Mouse (Mus musculus) CD4-positive, CD25-positive, alpha-beta regulatory T cell, adult 2 months (primary cell): ENCODE results near the gene Gsto2.
"Not testable (repeated sequence)": the region's sequence is repeated elsewhere in the genome, so short reads cannot be mapped to it uniquely, and the experiment has no call there.

Experiments used
- DNase-seq: peaks from one replicate; pipeline ENCODE4 v3.0.0-alpha.2; 2012; ENCODE audit warnings: low read depth, low spot score

The Gsto2 gene

GRCm38 (mm10) chr19:47865353-47865947 lies at the start of gene Gsto2:
Gene Gsto2 (plus strand): TSS chr19:47865534.
- DNase-seq = peak; percentile 97

GRCm38 (mm10) chr19:47817692-47818091 lies 47.6 kb upstream of the Gsto2 start:
- DNase-seq = no peak

GRCm38 (mm10) chr19:47820832-47821493 lies 44.4 kb upstream of the Gsto2 start:
- DNase-seq = peak; percentile 80

DNA sequence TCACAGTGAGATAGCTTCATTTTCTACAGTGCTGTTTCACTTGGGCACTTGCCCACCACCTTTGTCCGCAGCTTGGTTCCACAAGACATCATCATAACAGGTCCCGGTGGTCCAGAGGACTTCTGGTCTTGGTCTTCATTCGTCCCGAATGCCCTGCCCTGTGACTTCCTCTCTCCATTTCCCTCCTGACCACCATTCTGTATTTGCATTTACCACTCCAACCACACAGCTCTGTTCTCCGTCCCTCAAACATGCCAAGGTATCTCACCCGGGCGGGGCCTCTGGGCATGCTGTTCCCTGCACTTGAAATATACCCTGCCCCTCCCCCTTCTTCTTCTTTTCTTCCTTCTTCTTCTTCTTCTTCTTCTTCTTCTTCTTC lies 43.9 kb upstream of the Gsto2 start:
- peak; percentile 22 for DNase-seq

- DNase-seq = peak; percentile 28
Measured at GRCm38 (mm10) chr19:47822143-47822796, 43.1 kb upstream of the Gsto2 start.

DNA sequence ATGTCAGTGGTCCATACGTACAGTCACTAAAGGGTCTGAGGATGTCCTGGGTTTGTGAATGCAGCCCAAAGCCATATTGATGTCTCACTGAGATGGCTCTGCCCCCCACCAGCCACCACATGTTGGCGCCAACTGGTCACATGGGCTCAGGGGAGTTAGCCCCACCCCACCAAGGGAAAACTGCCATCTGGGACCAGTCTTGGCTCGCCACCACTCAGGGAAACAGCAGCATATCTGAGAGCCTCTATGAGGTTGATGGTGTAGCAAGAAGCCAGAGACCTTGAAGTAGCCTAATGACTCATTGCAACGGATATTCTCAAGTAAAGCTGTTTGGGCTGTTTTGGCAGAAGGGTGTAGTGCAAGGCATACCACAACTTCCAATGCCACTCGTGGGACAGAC lies 41.3 kb upstream of the Gsto2 start:
- DNase-seq = no peak

DNA sequence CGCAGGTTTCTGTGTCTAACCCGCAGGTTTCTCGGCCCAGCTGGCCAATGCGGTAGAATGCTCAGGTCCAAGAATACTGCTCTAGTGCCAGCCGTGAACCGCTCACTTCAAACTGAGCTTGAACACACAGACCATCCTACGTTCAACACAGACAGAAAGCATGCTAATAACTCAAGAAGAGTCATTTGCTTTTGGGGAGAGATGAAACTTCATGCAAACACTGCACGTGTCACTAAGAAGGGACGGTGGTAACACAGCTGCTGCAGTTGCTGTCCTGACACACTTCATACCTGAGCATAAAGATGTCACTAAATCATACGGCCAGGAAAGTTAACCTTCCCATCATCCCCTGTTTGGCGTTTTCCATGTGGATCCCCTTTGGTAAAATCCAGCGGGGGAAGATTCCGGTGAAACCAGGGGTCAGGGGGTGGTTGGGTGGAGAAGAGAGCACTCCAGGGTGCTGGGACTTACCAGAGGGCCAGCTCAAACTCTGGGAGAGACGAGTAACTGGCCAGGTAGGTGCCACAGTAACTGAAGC lies 35.4 kb upstream of the Gsto2 start:
- DNase-seq = no peak

DNA sequence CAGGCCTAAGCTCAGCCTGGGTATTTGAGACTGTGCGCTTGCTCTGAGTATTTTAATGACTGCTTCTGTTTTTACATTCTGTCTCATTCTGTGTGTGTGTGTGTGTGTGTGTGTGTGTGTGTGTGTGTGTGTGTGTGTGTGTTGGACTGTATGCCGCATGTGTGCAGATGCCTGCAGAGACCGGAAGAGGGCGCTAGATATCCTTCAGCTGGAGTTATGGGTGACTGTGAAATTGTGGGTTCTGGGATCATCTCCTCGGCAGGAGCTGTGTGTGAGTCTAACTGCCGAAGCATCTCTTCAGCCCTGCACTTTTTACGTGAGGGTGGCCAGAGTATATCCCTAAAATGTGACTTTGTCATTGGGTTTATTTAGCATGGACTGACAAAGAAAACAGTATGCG lies 34.2 kb upstream of the Gsto2 start:
- no peak for DNase-seq

- DNase-seq = no peak
Measured at GRCm38 (mm10) chr19:47832316-47832715, 33.0 kb upstream of the Gsto2 start.

- no peak for DNase-seq
Measured at GRCm38 (mm10) chr19:47834614-47835013, 30.7 kb upstream of the Gsto2 start.

GRCm38 (mm10) chr19:47835776-47836175 lies 29.6 kb upstream of the Gsto2 start:
- DNase-seq = no peak

DNA sequence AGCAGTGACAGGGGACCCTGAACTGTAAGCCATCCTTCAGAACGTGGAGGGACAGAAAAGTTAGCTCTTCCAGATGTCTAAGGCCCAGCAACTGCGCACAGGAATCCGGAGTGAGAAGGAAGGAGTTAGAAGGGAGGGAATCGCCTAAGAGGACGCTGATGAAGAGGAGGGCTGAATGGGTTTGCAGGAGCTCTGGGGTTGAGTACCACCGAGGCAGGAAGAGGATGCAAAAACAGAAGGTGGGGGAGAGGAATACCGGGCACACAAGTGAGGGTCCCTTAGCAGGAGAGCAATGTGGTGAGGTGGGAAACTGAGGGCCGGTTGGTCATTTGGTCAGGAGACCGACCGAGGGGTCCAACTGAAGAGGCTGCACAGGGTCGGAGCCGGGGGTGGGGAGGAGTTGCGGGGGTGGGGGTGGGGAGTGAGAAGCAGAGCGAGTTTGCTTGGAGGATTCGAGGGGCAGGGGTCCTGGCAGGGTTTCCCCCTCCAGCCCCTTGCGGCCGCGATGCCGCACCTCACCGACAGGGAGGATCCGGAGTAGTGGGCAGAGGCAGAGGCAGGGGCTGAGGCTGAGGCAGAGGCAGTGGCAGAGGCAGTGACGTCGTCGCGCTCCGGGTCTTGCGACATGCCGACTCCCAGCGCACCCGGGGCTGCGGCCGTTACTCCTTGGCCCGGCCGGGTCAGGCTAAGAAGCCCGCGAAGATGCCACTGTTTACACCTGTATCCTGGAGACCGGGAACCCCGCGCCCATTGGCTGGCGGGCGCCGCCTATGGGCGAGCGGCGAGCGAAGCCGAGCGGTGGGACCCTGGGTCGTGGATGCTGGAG lies 28.4 kb upstream of the Gsto2 start:
- DNase-seq = peak; percentile 75

DNA sequence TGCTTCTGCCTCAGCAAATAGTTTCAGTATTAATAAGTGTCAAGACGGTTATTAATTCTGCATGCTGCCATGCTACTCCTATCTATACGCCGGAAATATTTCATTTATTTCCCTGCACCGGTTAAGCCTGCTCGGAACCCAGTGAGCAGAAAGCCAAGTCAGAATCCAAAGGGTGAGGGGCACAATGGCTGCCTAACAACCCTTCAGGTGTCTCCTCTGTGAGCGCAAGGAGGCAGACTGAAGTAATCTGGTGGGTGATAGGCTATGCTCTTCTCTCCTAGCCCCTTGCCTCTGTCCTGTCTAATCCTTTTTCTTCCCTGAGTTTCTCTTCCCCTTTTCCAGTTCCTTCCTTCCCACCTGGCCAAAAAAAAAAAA lies 27.8 kb upstream of the Gsto2 start:
- DNase-seq = no peak

GRCm38 (mm10) chr19:47841234-47841633 lies 24.1 kb upstream of the Gsto2 start:
- not testable (repeated sequence) for DNase-seq

DNA sequence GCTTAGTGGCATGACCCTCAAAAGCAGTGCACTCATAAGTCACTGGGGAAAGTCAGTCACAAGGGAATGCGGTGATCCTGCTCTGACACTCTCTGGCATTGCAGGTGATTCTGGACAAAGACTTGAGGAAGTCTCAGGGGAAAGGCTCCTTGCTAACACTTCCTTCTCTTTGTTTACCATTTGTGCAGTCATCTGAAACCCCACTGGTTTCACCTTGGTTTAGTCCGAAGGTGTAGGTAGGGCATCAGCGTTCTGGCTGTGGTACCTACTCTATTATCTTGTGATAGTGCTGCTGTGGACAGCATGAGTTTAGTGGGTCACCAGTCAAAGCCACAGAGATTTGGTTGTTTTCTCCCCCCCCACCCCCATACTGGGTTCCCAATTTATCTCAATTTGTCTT lies 15.6 kb upstream of the Gsto2 start:
- DNase-seq = no peak

- not testable (repeated sequence) for DNase-seq
Measured at GRCm38 (mm10) chr19:47852131-47852530, 13.2 kb upstream of the Gsto2 start.

DNA sequence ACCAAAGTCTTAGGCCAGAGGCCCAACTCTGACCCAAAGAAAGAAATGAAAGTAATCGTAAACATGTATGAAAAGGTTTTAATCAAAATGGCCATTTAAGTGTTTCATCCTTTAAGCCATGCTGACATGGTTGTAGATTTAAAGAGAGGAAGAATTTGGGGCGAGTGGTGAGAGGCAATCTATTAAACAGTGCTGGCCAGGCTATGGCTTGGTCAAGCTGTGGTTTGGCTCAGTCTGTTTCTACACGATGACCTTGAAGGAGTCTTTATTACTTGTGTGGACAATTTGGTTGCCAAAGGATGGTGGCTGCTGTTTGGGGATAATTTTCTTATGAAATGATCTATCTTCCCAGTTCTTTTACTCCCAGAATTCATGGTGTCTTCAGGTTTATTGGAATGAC lies 12.3 kb upstream of the Gsto2 start:
- no peak for DNase-seq

GRCm38 (mm10) chr19:47853951-47854795 lies 11.2 kb upstream of the Gsto2 start:
- DNase-seq = peak; percentile 21

DNA sequence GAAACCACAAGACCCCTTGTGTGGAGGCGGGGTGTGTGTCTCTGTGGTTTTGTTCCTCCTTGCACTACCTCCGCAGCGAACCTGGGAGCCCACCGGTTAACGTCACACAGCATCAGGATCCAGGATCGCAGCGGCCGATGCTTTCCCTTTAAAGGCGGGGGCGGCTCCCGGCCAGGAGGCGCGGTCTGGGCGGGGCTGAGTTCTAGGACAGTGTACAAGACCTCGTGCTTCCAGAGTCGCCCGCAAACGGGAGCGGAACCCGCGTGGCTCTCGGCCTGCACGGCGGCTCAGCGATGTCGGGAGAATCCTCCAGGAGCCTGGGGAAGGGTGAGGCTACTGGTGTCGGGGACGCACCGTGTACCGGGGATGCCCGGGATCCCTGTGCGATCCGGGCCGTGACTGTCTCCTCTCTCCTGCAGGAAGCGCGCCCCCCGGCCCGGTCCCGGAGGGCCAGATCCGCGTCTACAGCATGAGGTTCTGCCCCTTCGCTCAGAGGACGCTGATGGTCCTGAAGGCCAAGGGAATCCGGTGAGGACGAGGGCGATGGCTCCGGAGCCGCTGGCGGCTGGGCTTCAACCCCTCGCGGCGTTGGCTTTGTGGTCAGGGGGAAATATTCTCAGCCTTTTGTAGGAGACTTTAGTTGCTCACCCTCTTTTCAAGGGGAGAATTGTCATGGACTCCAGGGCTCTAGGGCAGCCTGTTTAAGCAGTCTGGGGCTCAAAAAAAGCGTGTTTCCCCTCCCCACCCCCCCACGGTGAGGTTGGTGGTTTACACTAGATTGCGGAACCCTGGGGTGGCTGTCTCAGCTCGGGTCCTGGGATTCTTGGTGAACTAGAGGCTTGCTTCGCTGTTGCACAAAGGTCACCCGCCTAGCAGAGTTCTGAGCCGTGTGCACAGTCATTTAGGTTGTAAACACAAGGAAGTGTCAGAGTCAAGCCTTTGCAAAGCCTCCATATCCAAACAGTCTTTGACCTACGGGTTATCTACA lies 10.2 kb upstream of the Gsto2 start, which contains the start of gene Gsto1:
Gene Gsto1 (plus strand): TSS at position 175 of the 988 bp plus-strand sequence.
- DNase-seq = peak; percentile 72
